Mouse (Mus musculus) neural tube, embryonic 15.5 days (tissue): ENCODE results near the gene Sugp1. TPM values are rescaled to one million over a fixed set of nuclear protein-coding genes. Genes with fewer than 3 reads are reported as not detected.
A peak's percentile ranks its signal among the peaks of the same experiment; 100 is the strongest.

Source experiments
- ATAC-seq: fragments of 200-750 bp; cut with Nextera tagmentation; 2 replicates; pipeline ENCODE4 v1.8.0; 2017; ENCODE audit warnings: mild to moderate bottlenecking, moderate TSS enrichment, moderate library complexity; ENCODE audit not compliant: low FRiP score
- H3K27ac ChIP-seq: fragments of 300-500 bp; sonication (generic); replicated peaks from 2 replicates; pipeline ENCODE4 v1.5.1; 2015; ENCODE audit warnings: mild to moderate bottlenecking, inconsistent platforms
- H3K27me3 ChIP-seq: fragments of 300-500 bp; sonication (generic); replicated peaks from 2 replicates; pipeline ENCODE4 v1.6.1; 2015; ENCODE audit warnings: inconsistent platforms
- H3K36me3 ChIP-seq: fragments of 300-500 bp; sonication (generic); 2 replicates; pipeline ENCODE4 v1.6.1; 2015; ENCODE audit warnings: inconsistent platforms
- H3K4me1 ChIP-seq: fragments of 300-500 bp; sonication (generic); 2 replicates; pipeline ENCODE4 v1.6.1; 2015; ENCODE audit warnings: inconsistent platforms
- H3K4me2 ChIP-seq: fragments of 300-500 bp; sonication (generic); 2 replicates; pipeline ENCODE4 v1.6.1; 2015; ENCODE audit warnings: inconsistent platforms, mild to moderate bottlenecking, moderate library complexity
- H3K4me3 ChIP-seq: fragments of 300-500 bp; sonication (generic); replicated peaks from 2 replicates; pipeline ENCODE4 v1.5.1; 2015; ENCODE audit warnings: mild to moderate bottlenecking, inconsistent platforms
- H3K9ac ChIP-seq: fragments of 300-500 bp; sonication (generic); replicated peaks from 2 replicates; pipeline ENCODE4 v1.6.1; 2015; ENCODE audit warnings: mild to moderate bottlenecking, inconsistent platforms
- H3K9me3 ChIP-seq: fragments of 300-500 bp; sonication (generic); replicated peaks from 2 replicates; pipeline ENCODE4 v1.6.1; 2016; ENCODE audit warnings: inconsistent platforms
- WGBS: fragments of 180-500 bp; shearing (Covaris S2); methylation state at CpG from one replicate; pipeline ENCODE4 v1.1.7; 2015; ENCODE audit warnings: mixed read lengths; 5-methylcytosine and 5-hydroxymethylcytosine counted together
- polyA plus RNA-seq: library from polyadenylated mRNA; unstranded; fragments of >200 nt; fragmentation: Nextera tagmentation; extraction: Ambion mirVana; gene quantifications from 2 replicates; pipeline ENCODE4 v1.2.1, GENCODE M21; 2015

Sugp1 gene
- polyA plus RNA-seq, 1 experiment from 2014 or later: 57.2 TPM

- Histone ChIP-seq H3K4me3 (peak overlapping the region; percentile 46), H3K4me2 (peak overlapping the region; percentile 80), H3K9me3 (no peaks in the 10 kb centered on the region), H3K4me1 (peaks cover 60% of the 10 kb centered on the region), H3K27ac (no peak overlapping the region), H3K27me3 (peaks cover 67% of the 10 kb centered on the region), H3K36me3 (no peaks in the 10 kb centered on the region), H3K9ac (peak overlapping the region; percentile 55)
- 4% methylated on average over 56 of the region's 56 CpGs for WGBS
- ATAC-seq: peak; percentile 67
Measured at GRCm38 (mm10) chr8:70087836-70088650, 45.4 kb downstream of the Sugp1 start.

- Histone ChIP-seq H3K36me3 (peaks cover 8% of the 10 kb centered on the region), H3K4me1 (peaks cover 46% of the 10 kb centered on the region), H3K4me2 (no peak overlapping the region), H3K27ac (no peak overlapping the region), H3K4me3 (no peak overlapping the region), H3K9me3 (no peaks in the 10 kb centered on the region), H3K9ac (no peak overlapping the region), H3K27me3 (peaks cover 53% of the 10 kb centered on the region)
- peak; percentile 36; the same call in 1 of the 2 replicates for ATAC-seq
- WGBS: 45% methylated on average over 9 of the region's 9 CpGs
Measured at GRCm38 (mm10) chr8:70089296-70089960, 46.8 kb downstream of the Sugp1 start.

- peaks cover 25% of the 10 kb centered on the region for H3K4me1 ChIP-seq
- H3K27me3 ChIP-seq: peaks cover 20% of the 10 kb centered on the region
- no peak overlapping the region for H3K4me3 ChIP-seq
- no peak overlapping the region for H3K27ac ChIP-seq
- H3K36me3 ChIP-seq: peaks cover 40% of the 10 kb centered on the region
- 68% methylated on average over 8 of the region's 8 CpGs for WGBS
- no peak overlapping the region for H3K9ac ChIP-seq
- H3K9me3 ChIP-seq: no peaks in the 10 kb centered on the region
- no peak overlapping the region for H3K4me2 ChIP-seq
- no peak for ATAC-seq
Measured at GRCm38 (mm10) chr8:70092786-70093185, 50.2 kb downstream of the Sugp1 start.

GRCm38 (mm10) chr8:70099276-70099675 is 56.7 kb downstream of the Sugp1 start:
- WGBS: 74% methylated on average over 8 of the region's 8 CpGs

DNA sequence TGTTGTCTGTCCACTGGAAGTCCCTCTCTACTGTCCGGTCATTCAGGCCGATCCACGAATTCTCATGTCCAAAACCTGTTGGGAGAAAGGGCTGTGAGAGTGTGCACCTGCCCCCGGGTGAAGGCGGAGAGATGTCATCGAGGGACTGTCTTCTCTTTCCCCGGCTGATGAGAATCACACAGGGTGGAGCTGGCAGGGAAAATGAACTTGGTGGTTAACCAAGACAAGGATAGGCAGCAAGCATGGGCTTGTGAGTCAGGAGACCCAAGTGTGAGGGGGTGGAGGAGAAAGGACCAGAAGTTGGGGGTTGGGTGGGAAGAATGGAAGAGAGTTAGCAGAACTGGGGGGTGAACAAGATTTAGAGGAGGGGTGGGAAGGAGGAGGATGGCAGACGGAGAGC is 57.6 kb downstream of the Sugp1 start:
- Histone ChIP-seq H3K9ac (no peak overlapping the region), H3K9me3 (no peaks in the 10 kb centered on the region), H3K27me3 (no peaks in the 10 kb centered on the region), H3K36me3 (peaks cover 83% of the 10 kb centered on the region), H3K4me2 (no peak overlapping the region), H3K4me1 (peaks cover 7% of the 10 kb centered on the region; the same call in 1 of the 2 replicates), H3K4me3 (no peak overlapping the region), H3K27ac (no peak overlapping the region)
- 91% methylated on average over 8 of the region's 8 CpGs for WGBS
- ATAC-seq: no peak

More at GRCm38 (mm10) chr8:70099276-70099675, 56.7 kb downstream of the Sugp1 start:
- H3K9me3 ChIP-seq: no peaks in the 10 kb centered on the region
- no peak overlapping the region for H3K4me3 ChIP-seq
- no peak overlapping the region for H3K9ac ChIP-seq
- no peaks in the 10 kb centered on the region for H3K27me3 ChIP-seq
- H3K36me3 ChIP-seq: peaks cover 91% of the 10 kb centered on the region
- no peak overlapping the region for H3K4me2 ChIP-seq
- H3K27ac ChIP-seq: no peak overlapping the region
- ATAC-seq: no peak
- H3K4me1 ChIP-seq: no peaks in the 10 kb centered on the region

DNA sequence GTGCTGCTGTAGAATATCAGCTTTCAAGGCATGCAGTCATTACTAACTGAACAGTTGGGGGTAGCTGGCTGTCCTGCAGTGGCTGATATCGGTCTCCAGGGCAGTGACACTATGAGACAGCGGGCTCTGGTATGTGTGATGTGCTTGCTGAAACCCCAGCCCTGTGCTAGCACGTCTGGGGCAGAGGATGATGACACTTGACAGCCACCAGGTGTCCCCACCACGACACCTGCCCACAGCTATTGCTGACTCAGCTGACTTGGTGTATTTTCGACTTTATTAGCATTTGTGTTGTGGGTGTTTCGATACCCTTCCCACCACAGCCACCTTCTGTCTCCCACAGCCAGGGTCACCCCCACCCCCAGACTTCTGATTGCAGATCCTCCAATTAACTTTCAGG is 61.9 kb downstream of the Sugp1 start:
- Histone ChIP-seq H3K9me3 (no peaks in the 10 kb centered on the region), H3K27me3 (no peaks in the 10 kb centered on the region), H3K27ac (no peak overlapping the region), H3K4me3 (no peak overlapping the region), H3K36me3 (peaks cover 83% of the 10 kb centered on the region), H3K4me1 (peaks cover 16% of the 10 kb centered on the region; the same call in 1 of the 2 replicates), H3K4me2 (no peak overlapping the region), H3K9ac (no peak overlapping the region)
- no peak for ATAC-seq
- WGBS: 16% methylated on average over 6 of the region's 6 CpGs

DNA sequence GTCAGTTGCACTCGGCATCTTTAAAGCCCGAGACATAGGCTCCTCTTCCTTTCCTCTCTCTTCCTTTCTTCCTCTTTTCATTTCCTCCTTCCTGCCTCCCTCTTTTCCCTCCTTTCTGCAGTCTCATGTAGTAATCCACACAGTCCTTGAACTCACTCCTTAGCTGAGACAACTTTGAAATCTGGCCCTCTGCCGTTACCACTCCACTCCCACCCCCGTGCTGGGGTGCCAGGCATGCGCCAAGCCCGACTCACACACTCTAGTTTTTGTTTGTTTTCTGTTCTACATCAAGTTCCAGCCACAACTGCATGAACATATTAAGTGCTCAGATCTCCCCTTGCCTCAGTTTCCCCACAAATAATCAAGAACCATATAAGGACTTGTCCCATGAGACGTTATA is 62.3 kb downstream of the Sugp1 start:
- 76% methylated on average over 7 of the region's 7 CpGs for WGBS

DNA sequence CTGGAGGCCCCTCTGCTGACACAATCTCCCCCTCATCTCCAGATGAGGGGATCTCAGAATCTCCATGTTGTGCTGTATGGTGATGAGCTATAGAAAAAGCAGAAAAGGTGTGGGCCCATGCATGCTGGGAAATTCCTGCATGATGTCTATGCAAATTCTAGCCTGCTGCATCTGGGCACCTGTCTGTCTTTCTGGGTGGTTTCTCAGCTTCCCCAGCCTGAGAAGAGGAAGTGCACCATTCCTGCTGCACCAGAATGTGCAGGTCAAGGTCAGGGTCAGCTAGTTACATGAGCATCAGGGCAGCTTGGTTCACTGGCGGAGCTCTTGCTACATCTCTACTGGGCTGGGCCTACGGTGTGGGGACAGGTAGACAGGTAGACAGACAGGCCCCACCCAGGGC is 67.8 kb downstream of the Sugp1 start:
- no peak overlapping the region for H3K27ac ChIP-seq
- no peak for ATAC-seq
- H3K4me3 ChIP-seq: no peak overlapping the region
- peaks cover 30% of the 10 kb centered on the region for H3K4me1 ChIP-seq
- no peak overlapping the region for H3K9ac ChIP-seq
- peaks cover 6% of the 10 kb centered on the region; the same call in 1 of the 2 replicates for H3K27me3 ChIP-seq
- H3K36me3 ChIP-seq: peaks cover 95% of the 10 kb centered on the region
- WGBS: 86% methylated on average over 2 of the region's 2 CpGs
- no peak overlapping the region for H3K4me2 ChIP-seq
- H3K9me3 ChIP-seq: no peaks in the 10 kb centered on the region

More for the DNA sequence above, 62.3 kb downstream of the Sugp1 start:
- H3K4me1 ChIP-seq: peaks cover 20% of the 10 kb centered on the region
- H3K4me2 ChIP-seq: no peak overlapping the region
- no peaks in the 10 kb centered on the region for H3K27me3 ChIP-seq
- no peaks in the 10 kb centered on the region for H3K9me3 ChIP-seq
- no peak overlapping the region for H3K27ac ChIP-seq
- H3K9ac ChIP-seq: no peak overlapping the region
- peaks cover 83% of the 10 kb centered on the region for H3K36me3 ChIP-seq
- ATAC-seq: no peak
- H3K4me3 ChIP-seq: no peak overlapping the region

DNA sequence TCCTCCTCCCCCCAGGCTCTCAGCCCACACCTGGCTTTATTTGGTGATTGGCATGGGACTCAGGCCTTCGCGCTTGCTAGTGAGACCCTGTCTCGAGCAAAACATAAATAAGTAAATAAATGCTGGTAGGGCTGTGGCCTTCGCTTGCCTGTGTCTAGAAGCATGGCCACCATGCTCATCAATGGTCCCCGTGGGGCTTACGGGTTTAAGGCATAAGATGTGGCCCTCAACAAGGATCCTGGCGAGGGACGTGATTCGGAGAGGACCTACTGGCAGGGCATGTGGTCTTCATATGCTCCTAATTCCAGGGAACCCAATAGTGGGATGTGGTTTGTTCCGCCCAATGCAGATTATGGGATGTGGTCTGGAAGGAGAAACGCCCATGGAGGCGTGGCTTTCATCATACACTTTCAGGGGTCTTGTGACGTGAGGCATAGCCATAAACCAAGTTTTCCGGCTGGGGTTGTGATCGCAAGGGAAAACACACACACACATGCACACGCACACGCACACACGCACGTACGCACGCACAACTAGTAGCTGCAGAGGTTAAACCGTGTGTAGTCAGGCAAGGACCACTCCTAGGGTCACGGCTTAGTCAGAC is 68.7 kb downstream of the Sugp1 start:
- H3K27me3 ChIP-seq: peaks cover 8% of the 10 kb centered on the region; the same call in 1 of the 2 replicates
- no peaks in the 10 kb centered on the region for H3K9me3 ChIP-seq
- no peak overlapping the region for H3K27ac ChIP-seq
- no peak overlapping the region for H3K4me2 ChIP-seq
- H3K36me3 ChIP-seq: peaks cover 91% of the 10 kb centered on the region
- no peak overlapping the region for H3K4me3 ChIP-seq
- no peak for ATAC-seq
- H3K4me1 ChIP-seq: peaks cover 30% of the 10 kb centered on the region
- WGBS: 58% methylated on average over 23 of the region's 23 CpGs
- H3K9ac ChIP-seq: no peak overlapping the region

DNA sequence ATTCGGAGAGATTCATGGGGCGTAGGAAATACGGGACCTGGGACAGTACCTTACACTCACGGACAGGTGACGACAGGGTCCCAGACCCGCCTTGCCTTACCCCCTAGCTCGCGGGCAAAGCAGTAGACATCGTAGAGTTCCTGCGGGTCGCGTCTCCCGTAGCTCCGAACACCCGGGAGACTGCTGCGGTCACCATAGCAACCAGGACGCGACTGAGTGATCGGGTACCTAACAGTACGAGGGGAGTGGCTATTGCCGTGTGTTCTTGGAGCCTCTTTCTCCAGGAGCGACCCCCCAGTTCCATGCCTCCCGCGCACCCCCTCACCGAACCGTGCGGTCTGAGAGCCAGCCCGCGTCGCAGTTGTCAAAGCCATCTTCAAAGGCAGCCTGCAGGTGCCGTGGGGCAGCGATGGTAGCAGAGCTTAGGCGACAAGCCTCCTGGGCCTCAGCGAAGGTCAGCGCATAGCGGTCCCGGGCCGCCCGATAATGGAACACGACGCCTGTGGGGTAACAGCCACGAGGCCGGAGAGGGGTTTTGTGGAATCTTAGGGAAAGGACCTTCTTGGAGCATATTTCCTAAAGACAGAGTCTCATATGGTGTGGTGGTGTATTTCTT is 69.9 kb downstream of the Sugp1 start:
- Histone ChIP-seq H3K9ac (no peak overlapping the region), H3K4me1 (peaks cover 36% of the 10 kb centered on the region), H3K36me3 (peaks cover 79% of the 10 kb centered on the region), H3K4me2 (peak overlapping the region; percentile 11; the same call in 1 of the 2 replicates), H3K27me3 (peaks cover 8% of the 10 kb centered on the region; the same call in 1 of the 2 replicates), H3K27ac (no peak overlapping the region), H3K9me3 (no peaks in the 10 kb centered on the region), H3K4me3 (no peak overlapping the region)
- 10% methylated on average over 43 of the region's 43 CpGs for WGBS
- ATAC-seq: 0 out of 2 replicates have a peak, but pooled peaks have one; percentile 3

GRCm38 (mm10) chr8:70114488-70114887 is 71.9 kb downstream of the Sugp1 start:
- no peak overlapping the region for H3K4me3 ChIP-seq
- H3K9ac ChIP-seq: no peak overlapping the region
- peaks cover 8% of the 10 kb centered on the region; the same call in 1 of the 2 replicates for H3K27me3 ChIP-seq
- H3K36me3 ChIP-seq: peaks cover 60% of the 10 kb centered on the region
- no peak for ATAC-seq
- peaks cover 46% of the 10 kb centered on the region for H3K4me1 ChIP-seq
- H3K27ac ChIP-seq: no peak overlapping the region
- WGBS: 25% methylated on average over 6 of the region's 6 CpGs
- no peaks in the 10 kb centered on the region for H3K9me3 ChIP-seq
- H3K4me2 ChIP-seq: no peak overlapping the region; the same call in 1 of the 2 replicates
